Mouse (Mus musculus) forebrain, embryonic 12.5 days (tissue): ENCODE data around the gene Ankrd50. TPM values are rescaled to one million over a fixed set of nuclear protein-coding genes. Genes with fewer than 3 reads are reported as not detected.

Source experiments
- ATAC-seq: fragments of 200-750 bp; cut with Nextera tagmentation; 2 replicates; pipeline ENCODE4 v1.8.0; 2017; ENCODE audit warnings: moderate TSS enrichment; ENCODE audit not compliant: low FRiP score
- H3K27ac ChIP-seq: fragments of 300-500 bp; sonication (generic); 2 replicates; pipeline ENCODE4 v1.5.1; 2016; ENCODE audit warnings: mild to moderate bottlenecking
- H3K27me3 ChIP-seq: fragments of 300-500 bp; sonication (generic); 2 replicates; pipeline ENCODE4 v1.6.1; 2016; ENCODE audit warnings: mild to moderate bottlenecking
- H3K36me3 ChIP-seq: fragments of 300-500 bp; sonication (generic); replicated peaks from 2 replicates; pipeline ENCODE4 v1.6.1; 2016; ENCODE audit warnings: mild to moderate bottlenecking
- H3K4me1 ChIP-seq: fragments of 300-500 bp; sonication (generic); 2 replicates; pipeline ENCODE4 v1.6.1; 2016
- H3K4me2 ChIP-seq: fragments of 300-500 bp; sonication (generic); 2 replicates; pipeline ENCODE4 v1.6.1; 2016; ENCODE audit warnings: mild to moderate bottlenecking, moderate library complexity
- H3K4me3 ChIP-seq: fragments of 300-500 bp; sonication (generic); replicated peaks from 2 replicates; pipeline ENCODE4 v1.5.1; 2016; ENCODE audit warnings: mild to moderate bottlenecking
- H3K9ac ChIP-seq: fragments of 300-500 bp; sonication (generic); 2 replicates; pipeline ENCODE4 v1.6.1; 2016; ENCODE audit warnings: mild to moderate bottlenecking
- H3K9me3 ChIP-seq: fragments of 300-500 bp; sonication (generic); 2 replicates; pipeline ENCODE4 v1.6.1; 2016
- WGBS: fragments of 180-500 bp; shearing (Covaris S2); methylation state at CpG from one replicate; pipeline ENCODE4 v1.1.7; 2016; 5-methylcytosine and 5-hydroxymethylcytosine counted together
- polyA plus RNA-seq: library from polyadenylated mRNA; unstranded; fragments of >200 nt; fragmentation: Nextera tagmentation; extraction: Ambion mirVana; gene quantifications from 2 replicates; pipeline ENCODE4 v1.2.1, GENCODE M21; 2016

Ankrd50 gene
- polyA plus RNA-seq, 1 experiment from 2014 or later: 36.2 TPM

DNA sequence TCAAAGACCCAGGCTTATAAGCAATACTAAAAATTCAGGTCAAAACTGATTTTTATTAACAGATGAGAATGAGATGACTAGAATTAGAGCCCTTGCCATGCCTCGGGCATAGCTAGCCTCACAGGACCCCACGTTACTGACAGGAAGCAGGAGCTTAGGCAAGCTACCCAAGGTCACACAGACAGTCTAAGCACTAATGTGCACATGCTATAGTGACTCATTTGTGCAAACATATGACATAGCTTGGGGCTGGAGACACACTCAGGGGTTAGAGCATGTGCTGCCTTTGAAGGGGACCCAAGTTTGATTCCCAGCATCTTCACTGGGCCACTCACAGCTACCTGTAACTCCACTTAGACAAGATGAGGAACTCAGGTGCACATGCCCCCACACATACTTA, 22.9 kb downstream of the Ankrd50 start:
- WGBS: 89% methylated on average over 2 of the region's 2 CpGs
- no peaks in the 10 kb centered on the region for H3K9me3 ChIP-seq
- no peak overlapping the region for H3K9ac ChIP-seq
- no peak overlapping the region for H3K4me3 ChIP-seq
- no peak overlapping the region for H3K4me2 ChIP-seq
- H3K27ac ChIP-seq: no peak overlapping the region
- H3K36me3 ChIP-seq: peaks cover 48% of the 10 kb centered on the region
- no peak for ATAC-seq
- H3K27me3 ChIP-seq: no peaks in the 10 kb centered on the region
- H3K4me1 ChIP-seq: no peaks in the 10 kb centered on the region

- H3K36me3 ChIP-seq: peaks cover 61% of the 10 kb centered on the region
- WGBS: 91% methylated on average over 4 of the region's 4 CpGs
- no peak for ATAC-seq
These were observed 24.4 kb downstream of the Ankrd50 start for GRCm38 (mm10) chr3:38460250-38460624.

DNA sequence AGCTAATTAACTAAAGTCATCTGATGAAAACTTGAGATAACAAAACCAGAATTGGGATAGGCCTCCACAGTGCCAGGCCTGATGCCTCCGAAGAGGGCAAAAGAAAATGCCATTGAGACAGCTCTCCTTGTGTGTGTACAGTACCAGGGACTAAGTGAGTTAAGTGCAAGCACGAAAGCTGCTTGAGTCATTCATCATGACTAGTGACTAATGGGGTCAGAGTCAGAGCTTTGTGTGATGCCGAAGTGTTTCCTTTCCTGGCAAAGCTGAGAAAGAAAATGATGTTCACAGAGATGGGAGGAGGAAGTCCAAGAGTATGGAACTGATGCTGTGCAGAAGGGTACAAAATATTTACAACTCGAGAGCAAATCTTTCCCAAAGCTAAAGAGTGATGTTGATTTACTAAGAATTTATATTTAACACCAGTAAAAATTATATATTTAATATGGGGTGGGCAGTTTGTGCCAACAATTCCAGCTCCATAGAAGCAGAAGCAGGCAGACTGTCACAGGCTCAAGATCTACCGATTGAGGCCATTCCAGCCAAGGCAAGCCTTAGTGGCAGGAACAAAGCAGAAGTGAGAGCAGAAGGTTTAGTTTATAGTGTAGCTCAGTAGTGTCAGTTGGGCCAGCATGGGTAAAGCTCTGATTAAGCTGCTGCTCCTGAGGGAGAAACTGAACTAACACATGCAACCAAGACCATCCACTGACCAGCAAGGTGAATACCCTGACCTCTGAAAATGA, 25.0 kb downstream of the Ankrd50 start:
- no peaks in the 10 kb centered on the region for H3K4me1 ChIP-seq
- H3K4me2 ChIP-seq: no peak overlapping the region
- H3K27ac ChIP-seq: no peak overlapping the region
- H3K27me3 ChIP-seq: no peaks in the 10 kb centered on the region
- peaks cover 67% of the 10 kb centered on the region for H3K36me3 ChIP-seq
- no peak for ATAC-seq
- no peak overlapping the region for H3K9ac ChIP-seq
- H3K4me3 ChIP-seq: no peak overlapping the region
- 94% methylated on average over 5 of the region's 5 CpGs for WGBS
- no peaks in the 10 kb centered on the region for H3K9me3 ChIP-seq

More at GRCm38 (mm10) chr3:38460250-38460624, 24.4 kb downstream of the Ankrd50 start:
- Histone ChIP-seq H3K4me3 (no peak overlapping the region), H3K4me2 (no peak overlapping the region), H3K9ac (no peak overlapping the region), H3K9me3 (no peaks in the 10 kb centered on the region), H3K27ac (no peak overlapping the region), H3K27me3 (no peaks in the 10 kb centered on the region), H3K4me1 (no peaks in the 10 kb centered on the region)

DNA sequence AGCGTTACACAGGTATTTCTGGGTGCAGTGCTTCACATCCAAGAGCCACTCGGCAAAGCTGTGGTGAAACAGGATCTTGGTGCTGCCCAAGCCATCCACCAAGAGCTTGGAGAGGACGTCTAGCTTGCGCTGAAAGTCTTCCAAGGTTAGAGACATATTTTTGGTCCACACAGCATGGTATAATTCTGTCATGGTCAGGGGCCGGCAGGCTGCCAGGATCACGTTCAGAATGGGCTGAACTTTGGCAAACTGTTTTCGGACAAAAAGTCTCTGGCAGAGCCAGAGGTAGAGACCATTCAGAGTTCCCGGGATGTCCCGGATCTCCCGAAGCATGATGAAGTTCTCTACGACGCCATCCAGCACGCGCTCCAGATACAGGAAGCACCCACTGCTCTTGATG, 27.6 kb downstream of the Ankrd50 start:
- Histone ChIP-seq H3K36me3 (peaks cover 82% of the 10 kb centered on the region), H3K27me3 (no peaks in the 10 kb centered on the region), H3K9me3 (no peaks in the 10 kb centered on the region), H3K4me2 (no peak overlapping the region), H3K27ac (no peak overlapping the region), H3K4me1 (no peaks in the 10 kb centered on the region), H3K4me3 (no peak overlapping the region), H3K9ac (no peak overlapping the region)
- no peak for ATAC-seq
- 97% methylated on average over 14 of the region's 14 CpGs for WGBS

DNA sequence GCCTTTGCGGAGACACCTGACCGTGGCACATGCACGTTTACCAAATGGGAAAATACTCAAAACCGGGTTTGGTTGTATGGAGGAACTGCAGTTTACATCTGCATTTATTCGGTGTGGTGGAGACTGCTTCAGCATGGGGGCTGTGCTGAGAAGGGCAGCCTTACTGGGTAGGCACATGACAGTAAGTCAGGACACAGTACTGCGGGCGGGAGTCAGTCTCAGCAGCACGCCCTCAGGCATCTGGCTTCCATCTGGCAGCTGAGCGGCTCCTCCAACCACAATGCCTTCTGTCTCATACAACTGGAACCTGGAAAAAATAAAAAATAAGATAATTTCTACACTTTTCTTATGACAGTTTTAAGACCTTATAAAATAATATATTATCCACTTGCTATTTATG, 32.4 kb downstream of the Ankrd50 start:
- no peak overlapping the region for H3K9ac ChIP-seq
- no peak overlapping the region for H3K27ac ChIP-seq
- peaks cover 72% of the 10 kb centered on the region for H3K36me3 ChIP-seq
- 0 out of 2 replicates have a peak, but pooled peaks cover 6% of the 10 kb centered on the region for H3K9me3 ChIP-seq
- H3K4me1 ChIP-seq: no peaks in the 10 kb centered on the region
- no peaks in the 10 kb centered on the region for H3K27me3 ChIP-seq
- H3K4me2 ChIP-seq: no peak overlapping the region
- no peak overlapping the region for H3K4me3 ChIP-seq
- no peak for ATAC-seq
- WGBS: 89% methylated on average over 9 of the region's 9 CpGs

GRCm38 (mm10) chr3:38446586-38446985, 38.1 kb downstream of the Ankrd50 start:
- no peak for ATAC-seq
- Histone ChIP-seq H3K9me3 (0 out of 2 replicates have a peak, but pooled peaks cover 6% of the 10 kb centered on the region), H3K4me2 (no peak overlapping the region), H3K27me3 (no peaks in the 10 kb centered on the region), H3K4me3 (no peak overlapping the region), H3K4me1 (no peaks in the 10 kb centered on the region), H3K36me3 (peaks cover 17% of the 10 kb centered on the region), H3K27ac (no peak overlapping the region), H3K9ac (no peak overlapping the region)
- WGBS: 91% methylated on average over 9 of the region's 9 CpGs

DNA sequence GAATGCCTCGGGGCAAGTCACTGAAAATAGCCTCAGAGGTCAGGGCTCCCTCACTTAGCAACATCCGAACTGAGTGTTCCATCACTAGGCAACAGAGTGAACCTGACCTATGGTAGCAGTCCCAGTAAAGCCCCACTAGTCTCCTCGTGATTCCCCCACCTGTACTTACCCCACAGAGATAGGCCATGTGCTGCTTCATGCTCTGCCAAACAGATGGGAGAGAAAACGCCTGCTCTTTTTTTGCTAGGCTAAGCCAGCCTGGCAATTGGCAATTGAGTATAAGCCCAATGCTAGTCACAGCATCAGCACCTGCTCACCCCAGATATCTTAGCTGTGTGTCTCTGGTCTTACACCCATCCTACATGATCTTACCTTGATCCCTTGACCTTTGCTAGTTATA, 40.8 kb downstream of the Ankrd50 start:
- 72% methylated on average over 4 of the region's 4 CpGs for WGBS
- no peak overlapping the region for H3K4me2 ChIP-seq
- no peaks in the 10 kb centered on the region for H3K36me3 ChIP-seq
- no peaks in the 10 kb centered on the region for H3K4me1 ChIP-seq
- no peaks in the 10 kb centered on the region for H3K9me3 ChIP-seq
- no peaks in the 10 kb centered on the region for H3K27me3 ChIP-seq
- no peak overlapping the region for H3K4me3 ChIP-seq
- no peak for ATAC-seq
- no peak overlapping the region for H3K27ac ChIP-seq
- no peak overlapping the region for H3K9ac ChIP-seq

DNA sequence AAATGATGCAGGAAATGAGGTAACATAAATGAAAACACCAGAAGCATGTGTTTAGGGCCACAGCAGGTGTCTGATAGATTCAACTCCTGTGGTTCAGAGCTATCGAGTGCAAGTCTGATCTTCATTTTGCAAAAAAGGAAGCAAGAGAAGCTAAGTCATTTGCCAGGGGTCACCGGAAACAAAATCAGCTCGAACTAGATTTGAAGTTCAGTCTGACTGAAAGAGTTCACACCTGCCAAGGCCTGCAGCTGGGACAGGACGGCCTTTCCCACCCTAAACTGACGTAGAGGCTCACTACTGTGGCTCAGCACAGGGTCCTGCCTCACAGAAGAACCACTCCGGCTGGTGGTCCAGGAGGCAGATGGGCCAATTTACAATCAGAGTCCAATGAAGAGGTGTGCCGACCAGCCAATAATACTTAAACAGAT, 44.1 kb downstream of the Ankrd50 start:
- H3K9me3 ChIP-seq: no peaks in the 10 kb centered on the region
- H3K4me1 ChIP-seq: no peaks in the 10 kb centered on the region
- H3K9ac ChIP-seq: no peak overlapping the region
- 74% methylated on average over 7 of the region's 7 CpGs for WGBS
- H3K27me3 ChIP-seq: no peaks in the 10 kb centered on the region
- 0 out of 2 replicates have a peak overlapping the region, but pooled peaks have one; percentile 25 for H3K27ac ChIP-seq
- ATAC-seq: 0 out of 2 replicates have a peak, but pooled peaks have one; percentile 41
- H3K4me3 ChIP-seq: no peak overlapping the region
- no peaks in the 10 kb centered on the region for H3K36me3 ChIP-seq
- no peak overlapping the region for H3K4me2 ChIP-seq

DNA sequence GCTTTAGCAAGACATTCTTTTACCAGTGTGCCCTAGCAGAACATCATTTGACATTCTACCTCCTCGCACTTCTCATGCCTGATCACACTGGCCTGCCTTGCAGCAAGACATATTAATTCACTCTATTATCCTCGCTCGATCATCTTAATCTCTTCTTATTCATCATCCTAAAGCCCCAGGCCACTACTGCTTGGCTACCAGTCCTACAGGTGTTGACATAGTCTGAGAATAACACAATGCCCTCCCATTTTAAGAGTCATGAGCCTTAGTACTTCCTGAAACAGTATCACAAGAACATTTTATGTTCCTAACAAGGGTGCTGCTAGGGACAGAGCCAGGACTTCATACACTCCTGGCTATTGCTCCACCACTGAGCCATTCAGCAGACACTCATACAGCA, 48.0 kb downstream of the Ankrd50 start:
- H3K9ac ChIP-seq: no peak overlapping the region
- no peak for ATAC-seq

DNA sequence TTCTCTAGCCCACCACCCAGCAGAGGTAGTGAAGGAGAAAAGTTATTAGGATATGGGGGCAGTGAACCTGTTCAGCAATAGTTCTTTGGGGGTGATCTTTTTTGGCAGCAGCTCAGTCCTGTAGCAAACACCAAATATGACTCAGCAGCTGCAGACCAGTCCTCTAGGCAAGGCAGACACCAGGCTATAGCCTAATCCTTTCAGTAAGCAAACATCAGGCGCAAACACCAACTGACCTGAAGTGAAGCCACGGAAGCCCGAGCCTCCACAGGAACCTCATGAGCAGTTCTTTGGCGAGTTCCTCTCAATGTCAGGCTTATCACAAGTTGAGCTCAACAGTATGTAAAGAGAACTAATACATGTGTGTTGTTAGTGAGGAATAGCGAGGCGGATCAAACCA, 48.8 kb downstream of the Ankrd50 start:
- Histone ChIP-seq H3K4me2 (no peak overlapping the region), H3K36me3 (no peaks in the 10 kb centered on the region), H3K27ac (no peak overlapping the region), H3K27me3 (no peaks in the 10 kb centered on the region), H3K4me1 (peaks cover 20% of the 10 kb centered on the region), H3K9me3 (no peaks in the 10 kb centered on the region), H3K4me3 (no peak overlapping the region), H3K9ac (no peak overlapping the region)
- ATAC-seq: no peak
- 90% methylated on average over 6 of the region's 6 CpGs for WGBS

More for the DNA sequence above, 48.0 kb downstream of the Ankrd50 start:
- H3K27me3 ChIP-seq: no peaks in the 10 kb centered on the region
- H3K4me3 ChIP-seq: no peak overlapping the region
- no peaks in the 10 kb centered on the region for H3K36me3 ChIP-seq
- peaks cover 13% of the 10 kb centered on the region for H3K4me1 ChIP-seq
- H3K4me2 ChIP-seq: no peak overlapping the region
- 95% methylated on average over 3 of the region's 3 CpGs for WGBS
- no peaks in the 10 kb centered on the region for H3K9me3 ChIP-seq
- H3K27ac ChIP-seq: no peak overlapping the region

GRCm38 (mm10) chr3:38434486-38434885, 50.2 kb downstream of the Ankrd50 start:
- no peaks in the 10 kb centered on the region for H3K9me3 ChIP-seq
- no peak for ATAC-seq
- no peaks in the 10 kb centered on the region for H3K27me3 ChIP-seq
- H3K4me3 ChIP-seq: no peak overlapping the region
- no peak overlapping the region for H3K4me2 ChIP-seq
- H3K9ac ChIP-seq: no peak overlapping the region
- H3K36me3 ChIP-seq: no peaks in the 10 kb centered on the region
- H3K27ac ChIP-seq: no peak overlapping the region
- H3K4me1 ChIP-seq: peaks cover 20% of the 10 kb centered on the region
- WGBS: 92% methylated on average over 2 of the region's 2 CpGs

DNA sequence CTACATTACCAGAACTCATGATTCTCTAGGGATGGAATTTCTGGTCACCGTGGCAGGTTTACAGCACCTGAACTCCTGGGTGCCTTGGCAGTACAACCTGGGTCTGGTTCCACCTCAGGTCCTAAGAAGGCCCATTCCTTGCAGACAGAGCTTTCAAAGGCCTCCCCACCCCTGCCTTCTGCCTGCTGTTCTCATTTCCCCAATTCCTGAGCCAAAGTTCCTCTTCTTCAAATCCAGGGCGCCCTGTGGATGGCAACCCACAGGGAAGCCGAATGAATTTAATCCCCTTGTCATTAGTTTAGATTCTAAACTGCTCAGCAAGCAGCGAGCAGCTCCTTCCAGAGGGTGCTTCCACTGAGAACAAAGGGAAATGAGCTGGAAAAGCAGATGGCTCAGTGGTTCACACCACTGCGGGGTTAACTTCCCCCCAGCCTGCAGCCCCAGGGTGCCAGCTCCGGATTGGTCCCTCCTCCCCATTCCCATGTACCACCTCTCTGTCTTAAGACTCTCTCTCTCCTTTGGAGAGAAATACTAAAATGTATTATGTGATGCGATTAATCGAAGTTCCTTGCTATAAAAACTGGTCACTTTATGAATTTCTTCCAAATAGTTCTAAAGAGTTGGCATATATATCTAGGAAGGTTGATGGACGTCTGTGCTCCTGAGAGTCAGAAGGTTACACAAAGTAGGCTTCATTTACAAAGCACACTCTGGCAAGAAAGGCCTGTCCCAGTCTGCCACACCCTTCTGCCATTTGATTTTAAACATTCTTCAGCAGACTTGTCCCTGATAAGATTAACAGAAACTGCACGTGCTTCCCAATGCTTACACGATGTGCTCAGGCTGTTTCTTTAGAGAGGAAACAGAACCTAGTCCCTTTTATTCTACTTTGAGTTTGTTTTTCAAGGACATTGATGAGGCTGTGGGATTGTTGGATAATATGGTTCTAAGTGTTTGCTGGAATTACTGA, 50.9 kb downstream of the Ankrd50 start:
- Histone ChIP-seq H3K36me3 (no peaks in the 10 kb centered on the region), H3K27me3 (no peaks in the 10 kb centered on the region), H3K9ac (no peak overlapping the region), H3K4me2 (no peak overlapping the region), H3K27ac (peak overlapping the region; percentile 50), H3K4me3 (no peak overlapping the region), H3K4me1 (peaks cover 20% of the 10 kb centered on the region), H3K9me3 (no peaks in the 10 kb centered on the region)
- 13% methylated on average over 11 of the region's 11 CpGs for WGBS
- ATAC-seq: peak; percentile 57; the same call in 1 of the 2 replicates
